ENCODE assay signal across 12 mouse cellular contexts in the genomic region with DNA sequence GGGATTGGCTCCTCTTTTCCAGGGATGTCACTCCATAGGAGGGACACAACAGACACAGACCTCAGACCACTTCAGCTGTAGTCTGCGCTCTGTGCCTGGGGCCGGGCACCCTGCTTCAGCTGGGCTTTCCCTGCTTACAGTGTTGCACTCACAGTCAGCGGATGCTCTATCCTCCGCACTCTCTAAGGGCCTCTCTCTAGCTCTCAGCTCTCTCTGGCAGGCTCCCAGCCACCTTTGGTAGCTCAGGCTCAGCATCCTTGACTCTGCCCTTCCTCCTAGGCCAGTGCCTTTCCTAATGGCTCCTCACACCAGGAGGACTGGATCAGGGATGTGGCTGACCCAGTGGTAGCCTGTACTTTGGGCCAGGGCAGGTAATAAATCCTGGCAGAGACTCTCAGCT. TPM values are rescaled to one million over a fixed set of nuclear protein-coding genes. Genes with fewer than 3 reads are reported as not detected.
DNase-seq lines count a peak whose midpoint lies in the region; ATAC-seq and TF ChIP-seq lines count a peak whose summit lies in the region.
"Had no signal": no experiment of that assay in that cellular context is flagged by ENCODE, and none has a peak within 500 bp of the region (broad histone marks: within the 10 kb centered on the region; RNA-seq: fewer than 3 reads in every experiment).

No protein-coding gene starts in this region.

- H3K4me1 ChIP-seq in heart, embryonic 11.5 days (ENCODE audit: control insufficient read depth, insufficient read depth, low read length), result peaks cover 20% of the 10 kb centered on the region
- H3K4me1 ChIP-seq in lung, postnatal 0 days (ENCODE audit: insufficient read depth, low read depth, low read length), result peaks cover 7% of the 10 kb centered on the region; the same call in 1 of the 2 replicates
- peaks cover 8% of the 10 kb centered on the region for H3K4me1 ChIP-seq in hindbrain, embryonic 15.5 days (replicated peaks)
- peaks cover 38% of the 10 kb centered on the region for H3K4me1 ChIP-seq in stomach, embryonic 14.5 days (ENCODE audit: control insufficient read depth, insufficient read depth, low read length)

- H3K27ac ChIP-seq in heart, embryonic 11.5 days (ENCODE audit: low read depth, low read length), result peak overlapping the region; percentile 79
- H3K27ac ChIP-seq in lung, postnatal 0 days (ENCODE audit: low read length), result peak overlapping the region; percentile 83
- H3K27ac ChIP-seq in hindbrain, embryonic 15.5 days (replicated peaks), result peak overlapping the region; percentile 34; the same call in 1 of the 2 replicates
- H3K27ac ChIP-seq in stomach, embryonic 14.5 days (ENCODE audit: low read length), result peak overlapping the region; percentile 83
- H3K27ac ChIP-seq: midbrain, embryonic 12.5 days had no signal

- DNase-seq in heart, adult 8-10 months (ENCODE audit: low spot score), result no peak
- no peak for DNase-seq in lung, postnatal 0 days (ENCODE audit: low spot score)
- DNase-seq in lung, postnatal 14 days, result no peak
- no peak for DNase-seq in adrenal gland, postnatal 14 days
- no peak for DNase-seq in Muller cell, postnatal 12 days (ENCODE audit: inconsistent ontology term)
- DNase-seq: cerebellum, postnatal 14 days; thymus, adult 18-20 months had no signal

- 62% methylated on average over 4 of the region's 4 CpGs for WGBS in heart, embryonic 11.5 days (ENCODE audit: insufficient replicate concordance)
- WGBS in lung, postnatal 0 days, result 47% methylated on average over 4 of the region's 4 CpGs
- WGBS in hindbrain, embryonic 15.5 days, result 77% methylated on average over 4 of the region's 4 CpGs
- WGBS in stomach, embryonic 14.5 days, result 50% methylated on average over 4 of the region's 4 CpGs

- no peaks in the 10 kb centered on the region for H3K36me3 ChIP-seq in heart, embryonic 11.5 days (ENCODE audit: control insufficient read depth, insufficient read depth, low read length)
- H3K36me3 ChIP-seq in lung, postnatal 0 days (ENCODE audit: insufficient read depth, low read length), result no peaks in the 10 kb centered on the region
- H3K36me3 ChIP-seq in hindbrain, embryonic 15.5 days, result no peaks in the 10 kb centered on the region
- no peaks in the 10 kb centered on the region; the same call in 1 of the 2 replicates for H3K36me3 ChIP-seq in stomach, embryonic 14.5 days (ENCODE audit: control insufficient read depth, insufficient read depth, low read length)
- H3K36me3 ChIP-seq: midbrain, embryonic 12.5 days had no signal

- no peak overlapping the region for H3K4me3 ChIP-seq in heart, embryonic 11.5 days (ENCODE audit: low read depth, low read length)
- no peak overlapping the region for H3K4me3 ChIP-seq in lung, postnatal 0 days (ENCODE audit: low read depth, low read length)
- no peak overlapping the region for H3K4me3 ChIP-seq in hindbrain, embryonic 15.5 days
- H3K4me3 ChIP-seq in stomach, embryonic 14.5 days (ENCODE audit: low read depth, low read length), result no peak overlapping the region
- H3K4me3 ChIP-seq: midbrain, embryonic 12.5 days had no signal

- H3K9me3 ChIP-seq in heart, embryonic 11.5 days (replicated peaks; ENCODE audit: control insufficient read depth, low read length), result no peaks in the 10 kb centered on the region
- H3K9me3 ChIP-seq in lung, postnatal 0 days (ENCODE audit: low read length), result no peaks in the 10 kb centered on the region
- no peaks in the 10 kb centered on the region for H3K9me3 ChIP-seq in hindbrain, embryonic 15.5 days
- no peaks in the 10 kb centered on the region for H3K9me3 ChIP-seq in stomach, embryonic 14.5 days (ENCODE audit: control insufficient read depth, low read depth, low read length)
- H3K9me3 ChIP-seq: midbrain, embryonic 12.5 days had no signal

- no peak for ATAC-seq in heart, embryonic 11.5 days (replicated peaks; ENCODE audit: insufficient number of reproducible peaks, low FRiP score, low TSS enrichment)
- no peak for ATAC-seq in lung, postnatal 0 days
- no peak for ATAC-seq in hindbrain, embryonic 15.5 days (ENCODE audit: low FRiP score, low read depth)
- ATAC-seq in stomach, embryonic 14.5 days (ENCODE audit: insufficient number of reproducible peaks, insufficient read depth, low FRiP score, low read depth), result no peak

- no peak for TF ChIP-seq CTCF in lung, postnatal 0 days (IDR thresholded peaks at IDR 0.05)

- no peak for TF ChIP-seq EP300 in lung, postnatal 0 days (IDR thresholded peaks at IDR 0.05)

- H3K4me2 ChIP-seq in heart, embryonic 11.5 days, result peak overlapping the region; percentile 67; the same call in 1 of the 2 replicates
- no peak overlapping the region for H3K4me2 ChIP-seq in lung, postnatal 0 days (replicated peaks; ENCODE audit: low read depth, low read length)
- H3K4me2 ChIP-seq in hindbrain, embryonic 15.5 days, result no peak overlapping the region
- 0 out of 2 replicates have a peak overlapping the region, but pooled peaks have one; percentile 13 for H3K4me2 ChIP-seq in stomach, embryonic 14.5 days (replicated peaks; ENCODE audit: low read depth, low read length)
- H3K4me2 ChIP-seq: midbrain, embryonic 12.5 days had no signal

- no peaks in the 10 kb centered on the region for H3K27me3 ChIP-seq in heart, embryonic 11.5 days (ENCODE audit: control insufficient read depth, insufficient read depth, low read length)
- H3K27me3 ChIP-seq in lung, postnatal 0 days (replicated peaks; ENCODE audit: insufficient read depth, low read length), result no peaks in the 10 kb centered on the region
- H3K27me3 ChIP-seq in hindbrain, embryonic 15.5 days, result no peaks in the 10 kb centered on the region
- H3K27me3 ChIP-seq in stomach, embryonic 14.5 days (ENCODE audit: control insufficient read depth, insufficient read depth, low read length), result no peaks in the 10 kb centered on the region
- H3K27me3 ChIP-seq: midbrain, embryonic 12.5 days had no signal

- H3K9ac ChIP-seq in heart, embryonic 11.5 days (ENCODE audit: low read depth, low read length), result no peak overlapping the region
- no peak overlapping the region for H3K9ac ChIP-seq in lung, postnatal 0 days (replicated peaks; ENCODE audit: low read depth)
- H3K9ac ChIP-seq in hindbrain, embryonic 15.5 days, result no peak overlapping the region
- no peak overlapping the region for H3K9ac ChIP-seq in stomach, embryonic 14.5 days (replicated peaks; ENCODE audit: low read depth, low read length)
- H3K9ac ChIP-seq: midbrain, embryonic 12.5 days had no signal

RNA-seq across cellular contexts. Expression of gene 6330409D20Rik, which starts 8.9 kb away (rescaled TPM):
- 0.32 and 0.46 TPM in 2 replicates for polyA plus RNA-seq in heart, embryonic 11.5 days (2014; fragmentation: Nextera tagmentation; extraction: Ambion mirVana)
- not detected for total RNA-seq in heart, adult 8-10 months (2022)
- 0.30 TPM in 2 replicates for polyA plus RNA-seq in lung, postnatal 0 days (2015; fragmentation: Nextera tagmentation; extraction: Ambion mirVana)
- 3.4 and 3.5 TPM in 2 replicates for polyA plus RNA-seq in hindbrain, embryonic 15.5 days (2015; fragmentation: Nextera tagmentation; extraction: Ambion mirVana)
- polyA plus RNA-seq in stomach, embryonic 14.5 days (2014; fragmentation: Nextera tagmentation; extraction: Ambion mirVana), result 0.67 and 0.77 TPM in 2 replicates
- total RNA-seq in adrenal gland, postnatal 14 days (2021), result not detected in 2 replicates
- total RNA-seq: heart, postnatal 14 days had no signal

RNA-seq across cellular contexts. Expression of gene Sh2d3c, which starts 11.1 kb away (rescaled TPM):
- polyA plus RNA-seq in heart, embryonic 11.5 days (2014; fragmentation: Nextera tagmentation; extraction: Ambion mirVana), result 26.4 and 29.1 TPM in 2 replicates
- 10 to 100 TPM; 16.4 to 28.8 (median 21.7) TPM for total RNA-seq in heart, adult 8-10 months (2022)
- polyA plus RNA-seq in lung, postnatal 0 days (2015; fragmentation: Nextera tagmentation; extraction: Ambion mirVana), result 51.8 and 53.5 TPM in 2 replicates
- polyA plus RNA-seq in hindbrain, embryonic 15.5 days (2015; fragmentation: Nextera tagmentation; extraction: Ambion mirVana), result 50.1 and 53.3 TPM in 2 replicates
- polyA plus RNA-seq in stomach, embryonic 14.5 days (2014; fragmentation: Nextera tagmentation; extraction: Ambion mirVana), result 28.2 and 28.4 TPM in 2 replicates
- 29.8 and 39.3 TPM in 2 replicates for total RNA-seq in adrenal gland, postnatal 14 days (2021)

RNA-seq across cellular contexts. Expression of gene Cdk9, which starts 19.0 kb away (rescaled TPM):
- 53.8 and 61.2 TPM in 2 replicates for polyA plus RNA-seq in heart, embryonic 11.5 days (2014; fragmentation: Nextera tagmentation; extraction: Ambion mirVana)
- total RNA-seq in heart, adult 8-10 months (2022), result 10 to 100 TPM; 23.3 to 27.1 (median 25.7) TPM
- polyA plus RNA-seq in lung, postnatal 0 days (2015; fragmentation: Nextera tagmentation; extraction: Ambion mirVana), result 62.8 and 68.7 TPM in 2 replicates
- 69.0 and 73.4 TPM in 2 replicates for polyA plus RNA-seq in hindbrain, embryonic 15.5 days (2015; fragmentation: Nextera tagmentation; extraction: Ambion mirVana)
- 78.6 and 80.8 TPM in 2 replicates for polyA plus RNA-seq in stomach, embryonic 14.5 days (2014; fragmentation: Nextera tagmentation; extraction: Ambion mirVana)
- 67.4 and 79.7 TPM in 2 replicates for total RNA-seq in adrenal gland, postnatal 14 days (2021)

RNA-seq across cellular contexts. Expression of gene Tor2a, which starts 25.1 kb away (rescaled TPM):
- 39.8 and 46.6 TPM in 2 replicates for polyA plus RNA-seq in heart, embryonic 11.5 days (2014; fragmentation: Nextera tagmentation; extraction: Ambion mirVana)
- 10 to 100 TPM in 1 of 4 experiments, 1 to 10 TPM in 3; 7.8 to 10.1 (median 8.2) TPM for total RNA-seq in heart, adult 8-10 months (2022)
- 60.9 and 63.5 TPM in 2 replicates for polyA plus RNA-seq in lung, postnatal 0 days (2015; fragmentation: Nextera tagmentation; extraction: Ambion mirVana)
- polyA plus RNA-seq in hindbrain, embryonic 15.5 days (2015; fragmentation: Nextera tagmentation; extraction: Ambion mirVana), result 50.3 and 53.3 TPM in 2 replicates
- polyA plus RNA-seq in stomach, embryonic 14.5 days (2014; fragmentation: Nextera tagmentation; extraction: Ambion mirVana), result 71.3 and 75.7 TPM in 2 replicates
- 25.3 and 26.8 TPM in 2 replicates for total RNA-seq in adrenal gland, postnatal 14 days (2021)

RNA-seq across cellular contexts. Expression of gene Fpgs, which starts 28.0 kb away (rescaled TPM):
- 14.5 and 15.3 TPM in 2 replicates for polyA plus RNA-seq in heart, embryonic 11.5 days (2014; fragmentation: Nextera tagmentation; extraction: Ambion mirVana)
- 1 to 10 TPM; 5.5 to 6.0 (median 5.8) TPM for total RNA-seq in heart, adult 8-10 months (2022)
- 12.6 and 15.6 TPM in 2 replicates for polyA plus RNA-seq in lung, postnatal 0 days (2015; fragmentation: Nextera tagmentation; extraction: Ambion mirVana)
- 20.4 and 22.7 TPM in 2 replicates for polyA plus RNA-seq in hindbrain, embryonic 15.5 days (2015; fragmentation: Nextera tagmentation; extraction: Ambion mirVana)
- 25.9 and 27.1 TPM in 2 replicates for polyA plus RNA-seq in stomach, embryonic 14.5 days (2014; fragmentation: Nextera tagmentation; extraction: Ambion mirVana)
- total RNA-seq in adrenal gland, postnatal 14 days (2021), result 16.2 and 35.8 TPM in 2 replicates

Comparison
In these comparisons a context has a peak if more than half of its experiments do, and no peak if none do; other contexts are left out.
1. H3K4me2 ChIP-seq: peak in heart, embryonic 11.5 days (single experiment) and stomach, embryonic 14.5 days (single experiment); none in lung, postnatal 0 days (single experiment) and hindbrain, embryonic 15.5 days (single experiment).
2. Peak in every context shown above with its lines, with median percentiles within 50 percentile points of each other: H3K27ac ChIP-seq.